Mouse (Mus musculus): Measurements from ENCODE around the gene Them7. TPM values are rescaled to one million over a fixed set of nuclear protein-coding genes. Genes with fewer than 3 reads are reported as not detected.

The Them7 gene
- total RNA-seq, 2 experiments from 2014 or later: not detected

GRCm38 (mm10) chr2:105372727-105373126 is 148.6 kb downstream of the Them7 start:
- no peak for DNase-seq (ENCODE audit: low spot score in 2 of 2)

GRCm38 (mm10) chr2:105373658-105374057 is 149.5 kb downstream of the Them7 start:
- no peak for DNase-seq (ENCODE audit: low spot score in 2 of 2)

GRCm38 (mm10) chr2:105375261-105375660 is 151.1 kb downstream of the Them7 start:
- DNase-seq (ENCODE audit: low spot score in 2 of 2): no peak

- DNase-seq (ENCODE audit: low spot score in 2 of 2): no peak
Measured at GRCm38 (mm10) chr2:105375705-105376104, 151.6 kb downstream of the Them7 start.

- no peak for DNase-seq (ENCODE audit: low spot score in 2 of 2)
Measured at GRCm38 (mm10) chr2:105379682-105380081, 155.6 kb downstream of the Them7 start.

- DNase-seq (ENCODE audit: low spot score in 2 of 2): no peak
Measured at GRCm38 (mm10) chr2:105380757-105381319, 156.7 kb downstream of the Them7 start.

- DNase-seq (ENCODE audit: low spot score in 2 of 2): no peak
Measured at GRCm38 (mm10) chr2:105383063-105383462, 158.9 kb downstream of the Them7 start.

GRCm38 (mm10) chr2:105384998-105385397 is 160.9 kb downstream of the Them7 start:
- no peak for DNase-seq (ENCODE audit: low spot score in 2 of 2)

- DNase-seq (ENCODE audit: low spot score in 2 of 2): no peak
Measured at GRCm38 (mm10) chr2:105386418-105386817, 162.3 kb downstream of the Them7 start.

- DNase-seq (ENCODE audit: low spot score in 2 of 2): no peak
Measured at GRCm38 (mm10) chr2:105389007-105389890, 165.1 kb downstream of the Them7 start.

GRCm38 (mm10) chr2:105390653-105391413 is 166.7 kb downstream of the Them7 start:
- no peak for DNase-seq (ENCODE audit: low spot score in 2 of 2)

- no peak for DNase-seq (ENCODE audit: low spot score in 2 of 2)
Measured at GRCm38 (mm10) chr2:105391414-105391784, 167.3 kb downstream of the Them7 start.

GRCm38 (mm10) chr2:105392514-105392913 is 168.4 kb downstream of the Them7 start:
- no peak for DNase-seq (ENCODE audit: low spot score in 2 of 2)

- DNase-seq (ENCODE audit: low spot score in 2 of 2): no peak
Measured at GRCm38 (mm10) chr2:105394375-105394774, 170.3 kb downstream of the Them7 start.

- DNase-seq (ENCODE audit: low spot score in 2 of 2): no peak
Measured at GRCm38 (mm10) chr2:105396066-105396465, 171.9 kb downstream of the Them7 start.

- no peak for DNase-seq (ENCODE audit: low spot score in 2 of 2)
Measured at GRCm38 (mm10) chr2:105397446-105398211, 173.5 kb downstream of the Them7 start.

GRCm38 (mm10) chr2:105398636-105399084 is 174.5 kb downstream of the Them7 start:
- DNase-seq (ENCODE audit: low spot score in 2 of 2): no peak

GRCm38 (mm10) chr2:105399085-105399891 is 175.2 kb downstream of the Them7 start, which contains the start of gene Rcn1:
Gene Rcn1, minus strand, starts transcription at chr2:105399319.
- DNase-seq (ENCODE audit: low spot score in 2 of 2): peak; percentile 45 to 67

GRCm38 (mm10) chr2:105400558-105400957 is 176.4 kb downstream of the Them7 start:
- no peak for DNase-seq (ENCODE audit: low spot score in 2 of 2)

GRCm38 (mm10) chr2:105402180-105402579 is 178.1 kb downstream of the Them7 start:
- no peak for DNase-seq (ENCODE audit: low spot score in 2 of 2)
